Mouse (Mus musculus) liver, adult 2 months (tissue): ENCODE measurements at regions not wholly inside any gene's neighbourhood (a gene's known extent, or its start where the extent isn't known, plus 50 kb on each side); places are given as distances from the start of the nearest gene placed in this dataset.
"Not testable (repeated sequence)": the region's sequence is repeated elsewhere in the genome, so short reads cannot be mapped to it uniquely, and the experiment has no call there.

Experiments used
- DNase-seq: peaks from one replicate; pipeline ENCODE4 v3.0.0-alpha.2; 2011; ENCODE audit warnings: low read depth, low spot score; ENCODE audit errors: extremely low read depth
- H3K27ac ChIP-seq: fragments of 200-500 bp; replicated peaks from 2 replicates; pipeline ENCODE4 v1.5.1; 2012; ENCODE audit warnings: low read depth, mild to moderate bottlenecking, control low read depth, inconsistent platforms, low read length; ENCODE audit not compliant: insufficient read depth
- H3K27me3 ChIP-seq: fragments of 200-500 bp; 2 replicates; pipeline ENCODE4 v1.6.1; 2012; ENCODE audit warnings: mild to moderate bottlenecking, moderate library complexity, low read length, inconsistent platforms; ENCODE audit not compliant: control insufficient read depth, insufficient read depth
- H3K36me3 ChIP-seq: fragments of 200-500 bp; 2 replicates; pipeline ENCODE4 v1.6.1; 2012; ENCODE audit warnings: low read length, inconsistent platforms; ENCODE audit not compliant: control insufficient read depth, insufficient read depth
- H3K4me1 ChIP-seq: fragments of 200-500 bp; 2 replicates; pipeline ENCODE4 v1.6.1; 2011; ENCODE audit warnings: low read length; ENCODE audit not compliant: control insufficient read depth, insufficient read depth
- H3K4me3 ChIP-seq: fragments of 200-500 bp; 2 replicates; pipeline ENCODE4 v1.5.1; 2011; ENCODE audit warnings: low read depth, mild to moderate bottlenecking, control low read depth, low read length, moderate library complexity; ENCODE audit not compliant: insufficient read depth
- H3K79me2 ChIP-seq: fragments of 200-500 bp; 2 replicates; pipeline ENCODE4 v1.6.1; 2012; ENCODE audit warnings: inconsistent platforms, mild to moderate bottlenecking, low read length, moderate library complexity; ENCODE audit not compliant: control insufficient read depth, insufficient read depth
- H3K9ac ChIP-seq: fragments of 200-500 bp; 2 replicates; pipeline ENCODE4 v1.6.1; 2012; ENCODE audit warnings: low read depth, mild to moderate bottlenecking, control low read depth, inconsistent platforms, low read length
- CTCF ChIP-seq: fragments of 200-500 bp; IDR thresholded peaks from 2 replicates; pipeline ENCODE4 v1.5.1; 2011; ENCODE audit warnings: low read depth, low read length, control low read depth
- POLR2A ChIP-seq: fragments of 200-500 bp; IDR thresholded peaks from 2 replicates; pipeline ENCODE4 v1.6.1; 2011; ENCODE audit warnings: low read length, control low read depth; ENCODE audit not compliant: insufficient read depth; ENCODE audit errors: extremely low read depth
- WGBS: fragments of 180-500 bp; shearing (Covaris S2); methylation state at CpG from one replicate; pipeline ENCODE4 v1.1.7; 2018; 5-methylcytosine and 5-hydroxymethylcytosine counted together

DNA sequence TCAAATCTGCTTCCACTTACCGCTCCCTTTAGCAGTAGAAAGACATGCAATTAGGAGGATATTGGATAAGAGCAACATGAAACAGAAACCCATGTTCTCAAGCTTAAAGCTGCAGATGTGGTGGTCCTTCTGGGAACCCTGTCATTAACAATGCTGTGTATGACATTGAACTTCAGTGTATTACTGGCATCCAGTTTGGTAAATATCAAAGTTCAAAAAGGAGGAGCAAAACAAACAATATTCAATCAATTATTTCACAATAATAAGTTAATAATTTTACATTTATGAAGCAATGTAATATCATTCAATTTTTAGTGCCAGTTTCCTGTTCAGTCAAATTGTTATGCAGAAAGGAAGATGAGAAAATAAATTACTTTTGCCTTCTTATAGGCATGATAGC is 160.3 kb upstream of the Cfhr2 start:
- no peaks in the 10 kb centered on the region for H3K36me3 ChIP-seq
- H3K79me2 ChIP-seq, result peaks cover 13% of the 10 kb centered on the region; the same call in 1 of the 2 replicates
- H3K4me3 ChIP-seq, result peak overlapping the region; percentile 87
- TF ChIP-seq CTCF, result no peak
- H3K4me1 ChIP-seq, result peaks cover 5% of the 10 kb centered on the region; the same call in 1 of the 2 replicates
- 29% methylated on average over 1 of the region's 1 CpGs for WGBS
- peak overlapping the region; percentile 58; the same call in 1 of the 2 replicates for H3K9ac ChIP-seq
- H3K27me3 ChIP-seq, result no peaks in the 10 kb centered on the region
- H3K27ac ChIP-seq, result no peak overlapping the region
- DNase-seq, result peak; percentile 83

DNA sequence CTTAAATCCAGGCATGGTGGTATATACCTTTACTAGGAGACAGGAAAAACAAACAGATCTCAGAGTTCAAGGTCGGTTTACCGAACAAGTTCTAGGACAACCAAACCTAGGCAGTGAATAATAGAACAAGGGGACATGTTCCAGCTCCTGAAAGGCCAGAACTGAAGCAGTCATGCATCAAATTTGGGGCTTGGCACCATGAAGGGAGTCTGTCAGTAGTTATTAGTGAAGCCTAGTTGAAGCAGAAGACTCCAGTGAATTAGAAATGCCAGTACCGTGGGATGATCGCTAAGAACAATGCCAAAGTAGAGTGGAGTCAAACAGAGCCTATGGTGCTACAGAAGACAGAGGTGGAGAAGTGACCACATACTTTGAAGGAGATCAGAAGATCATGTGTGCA is 127.5 kb upstream of the Cfhr2 start:
- WGBS, result 78% methylated on average over 4 of the region's 4 CpGs
- no peaks in the 10 kb centered on the region for H3K27me3 ChIP-seq
- H3K36me3 ChIP-seq, result peaks cover 57% of the 10 kb centered on the region
- no peak overlapping the region for H3K4me3 ChIP-seq
- TF ChIP-seq POLR2A (no peak), CTCF (no peak)
- H3K79me2 ChIP-seq, result peaks cover 2% of the 10 kb centered on the region; the same call in 1 of the 2 replicates
- DNase-seq, result no peak
- H3K4me1 ChIP-seq, result no peaks in the 10 kb centered on the region
- no peak overlapping the region for H3K27ac ChIP-seq
- no peak overlapping the region for H3K9ac ChIP-seq

GRCm38 (mm10) chr1:139951821-139952220 is 93.3 kb upstream of the Cfhr2 start:
- H3K79me2 ChIP-seq, result no peaks in the 10 kb centered on the region; the same call in 1 of the 2 replicates
- H3K4me1 ChIP-seq, result no peaks in the 10 kb centered on the region
- WGBS, result 84% methylated on average over 1 of the region's 1 CpGs
- H3K9ac ChIP-seq, result no peak overlapping the region
- TF ChIP-seq POLR2A (no peak), CTCF (no peak)
- H3K4me3 ChIP-seq, result no peak overlapping the region
- H3K27ac ChIP-seq, result no peak overlapping the region
- DNase-seq, result no peak
- peaks cover 8% of the 10 kb centered on the region for H3K36me3 ChIP-seq
- H3K27me3 ChIP-seq, result no peaks in the 10 kb centered on the region

DNA sequence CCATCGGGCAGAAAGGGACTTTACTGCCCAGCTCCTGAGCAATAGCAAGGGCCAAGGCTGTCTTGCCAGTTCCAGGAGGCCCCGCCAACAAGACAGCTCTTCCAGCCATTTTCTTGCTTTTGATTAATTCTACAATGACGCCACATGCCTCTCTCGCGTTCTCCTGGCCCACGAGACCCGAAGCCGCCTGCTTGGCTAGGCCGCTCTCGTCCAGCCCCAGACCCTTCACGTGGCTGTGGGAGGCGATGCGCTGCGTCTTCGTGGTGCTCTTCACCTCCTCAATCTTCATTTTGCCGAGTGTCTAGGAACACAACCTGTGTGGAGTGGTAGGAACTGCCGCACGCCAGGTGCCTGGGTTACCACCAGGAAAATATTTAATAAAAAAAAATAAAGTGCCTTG is 70.8 kb upstream of the Cfhr2 start:
- H3K36me3 ChIP-seq, H3K4me3 ChIP-seq, H3K9ac ChIP-seq, H3K27ac ChIP-seq, H3K79me2 ChIP-seq, H3K27me3 ChIP-seq, H3K4me1 ChIP-seq, DNase-seq: not testable (repeated sequence)
- WGBS, result 97% methylated on average over 18 of the region's 18 CpGs
